In genomic region chr6:103567247-103567646, GRCm38 (mm10) we compare ENCODE assay signal across 30 mouse cellular contexts. TPM values are rescaled to one million over a fixed set of nuclear protein-coding genes. Genes with fewer than 3 reads are reported as not detected.
DNase-seq lines count a peak whose midpoint lies in the region; ATAC-seq lines count a peak whose summit lies in the region.
"Had no signal": no experiment of that assay in that cellular context is flagged by ENCODE, and none has a peak within 500 bp of the region (broad histone marks: within the 10 kb centered on the region; RNA-seq: fewer than 3 reads in every experiment).

No protein-coding gene starts in this region.

- DNase-seq in embryonic facial prominence, embryonic 14.5 days (ENCODE audit: low spot score) = peak; percentile 38
- DNase-seq in embryonic facial prominence, embryonic 10.5 days (ENCODE audit: low spot score) = no peak
- peak; percentile 2 for DNase-seq in hindbrain, embryonic 10.5 days (ENCODE audit: low spot score)
- DNase-seq in hindbrain, embryonic 11.5 days (ENCODE audit: low spot score) = no peak
- DNase-seq in neural tube, embryonic 10.5 days (ENCODE audit: extremely low spot score, low spot score) = no peak
- no peak for DNase-seq in right cerebral cortex, adult 18-20 months
- DNase-seq in frontal cortex, postnatal 25 days (ENCODE audit: low spot score in 2 of 2) = no peak
- DNase-seq: adrenal gland, adult 2 months; cerebellum, adult 9-10 months; embryo, embryonic 11 days; gastrocnemius, postnatal 10 days; kidney, adult 8-10 months; liver; lung, adult 2 months; lung, postnatal 10 days; thymus, postnatal 4 days had no signal

- no peak overlapping the region for H3K27ac ChIP-seq in embryonic facial prominence, embryonic 14.5 days (replicated peaks; ENCODE audit: low read depth, low read length)
- H3K27ac ChIP-seq in embryonic facial prominence, embryonic 10.5 days (replicated peaks) = no peak overlapping the region
- no peak overlapping the region; the same call in 1 of the 2 replicates for H3K27ac ChIP-seq in hindbrain, embryonic 10.5 days
- no peak overlapping the region for H3K27ac ChIP-seq in hindbrain, embryonic 11.5 days (ENCODE audit: low read depth, low read length)
- H3K27ac ChIP-seq in neural tube, embryonic 15.5 days (replicated peaks) = peak overlapping the region; percentile 38; the same call in 1 of the 2 replicates
- H3K27ac ChIP-seq: embryonic facial prominence, embryonic 13.5 days; heart, embryonic 10.5 days; heart, embryonic 15.5 days; kidney, postnatal 0 days; liver, embryonic 14.5 days; macrophage; neural tube, embryonic 12.5 days had no signal

- H3K4me3 ChIP-seq in embryonic facial prominence, embryonic 14.5 days (ENCODE audit: low read depth, low read length) = no peak overlapping the region
- no peak overlapping the region for H3K4me3 ChIP-seq in embryonic facial prominence, embryonic 10.5 days
- no peak overlapping the region for H3K4me3 ChIP-seq in hindbrain, embryonic 10.5 days
- no peak overlapping the region for H3K4me3 ChIP-seq in hindbrain, embryonic 11.5 days (ENCODE audit: low read depth, low read length)
- no peak overlapping the region for H3K4me3 ChIP-seq in neural tube, embryonic 15.5 days (replicated peaks)
- H3K4me3 ChIP-seq: embryonic facial prominence, embryonic 13.5 days; erythroblast, embryonic 14.5 days; heart, embryonic 10.5 days; heart, embryonic 15.5 days; neural tube, embryonic 12.5 days had no signal

- H3K9ac ChIP-seq in embryonic facial prominence, embryonic 14.5 days (ENCODE audit: low read depth, low read length) = no peak overlapping the region
- H3K9ac ChIP-seq in hindbrain, embryonic 11.5 days (ENCODE audit: low read depth, low read length) = no peak overlapping the region
- H3K9ac ChIP-seq in neural tube, embryonic 15.5 days (replicated peaks) = no peak overlapping the region
- H3K9ac ChIP-seq: embryonic facial prominence, embryonic 13.5 days; heart, embryonic 15.5 days; liver, embryonic 14.5 days; neural tube, embryonic 12.5 days had no signal

- no peaks in the 10 kb centered on the region; the same call in 1 of the 2 replicates for H3K27me3 ChIP-seq in embryonic facial prominence, embryonic 14.5 days (replicated peaks; ENCODE audit: control insufficient read depth, insufficient read depth, low read length)
- H3K27me3 ChIP-seq in embryonic facial prominence, embryonic 10.5 days (replicated peaks; ENCODE audit: low read depth, poor library complexity, severe bottlenecking) = no peaks in the 10 kb centered on the region
- H3K27me3 ChIP-seq in hindbrain, embryonic 10.5 days (ENCODE audit: insufficient read depth, poor library complexity, severe bottlenecking) = no peaks in the 10 kb centered on the region
- no peaks in the 10 kb centered on the region for H3K27me3 ChIP-seq in hindbrain, embryonic 11.5 days (ENCODE audit: control insufficient read depth, insufficient read depth, low read length)
- no peaks in the 10 kb centered on the region for H3K27me3 ChIP-seq in neural tube, embryonic 15.5 days (replicated peaks)
- H3K27me3 ChIP-seq: CH12.LX; embryonic facial prominence, embryonic 13.5 days; heart, embryonic 15.5 days; neural tube, embryonic 12.5 days had no signal

- 55% methylated on average over 2 of the region's 2 CpGs for WGBS in embryonic facial prominence, embryonic 14.5 days
- WGBS in embryonic facial prominence, embryonic 10.5 days = 34% methylated on average over 2 of the region's 2 CpGs
- WGBS in hindbrain, embryonic 10.5 days = 35% methylated on average over 2 of the region's 2 CpGs
- whole genome bisulfite sequencing in hindbrain, embryonic 11.5 days = 49% methylated on average over 2 of the region's 2 CpGs
- WGBS in neural tube, embryonic 15.5 days = 16% methylated on average over 2 of the region's 2 CpGs

- no peak overlapping the region for H3K4me2 ChIP-seq in embryonic facial prominence, embryonic 14.5 days (ENCODE audit: low read depth, low read length)
- H3K4me2 ChIP-seq in hindbrain, embryonic 11.5 days (replicated peaks; ENCODE audit: low read depth, low read length) = no peak overlapping the region
- H3K4me2 ChIP-seq in neural tube, embryonic 15.5 days = no peak overlapping the region
- H3K4me2 ChIP-seq: embryonic facial prominence, embryonic 13.5 days; heart, embryonic 15.5 days; neural tube, embryonic 12.5 days had no signal

- no peak for ATAC-seq in embryonic facial prominence, embryonic 14.5 days (ENCODE audit: low read depth)
- no peak for ATAC-seq in hindbrain, embryonic 11.5 days (ENCODE audit: low FRiP score)
- no peak for ATAC-seq in neural tube, embryonic 15.5 days (ENCODE audit: low FRiP score)
- ATAC-seq: activated CD4-positive, CD25-positive, alpha-beta regulatory T cell, adult 4 months; forebrain, embryonic 14.5 days; intestine, embryonic 16.5 days had no signal

- H3K4me1 ChIP-seq in embryonic facial prominence, embryonic 14.5 days (ENCODE audit: control insufficient read depth, insufficient read depth, low read length) = 0 out of 2 replicates have a peak, but pooled peaks cover 5% of the 10 kb centered on the region
- peaks cover 3% of the 10 kb centered on the region; the same call in 1 of the 2 replicates for H3K4me1 ChIP-seq in embryonic facial prominence, embryonic 10.5 days
- H3K4me1 ChIP-seq in hindbrain, embryonic 10.5 days (replicated peaks) = peaks cover 10% of the 10 kb centered on the region
- H3K4me1 ChIP-seq in hindbrain, embryonic 11.5 days (replicated peaks; ENCODE audit: control insufficient read depth, insufficient read depth, low read length) = no peaks in the 10 kb centered on the region
- peaks cover 20% of the 10 kb centered on the region for H3K4me1 ChIP-seq in neural tube, embryonic 15.5 days
- H3K4me1 ChIP-seq: embryonic facial prominence, embryonic 13.5 days; heart, embryonic 10.5 days; heart, embryonic 15.5 days had no signal

- no peaks in the 10 kb centered on the region for H3K9me3 ChIP-seq in embryonic facial prominence, embryonic 14.5 days (ENCODE audit: control insufficient read depth, low read length)
- no peaks in the 10 kb centered on the region for H3K9me3 ChIP-seq in embryonic facial prominence, embryonic 10.5 days
- H3K9me3 ChIP-seq in hindbrain, embryonic 10.5 days = no peaks in the 10 kb centered on the region
- H3K9me3 ChIP-seq in hindbrain, embryonic 11.5 days (ENCODE audit: control insufficient read depth, low read length) = no peaks in the 10 kb centered on the region
- no peaks in the 10 kb centered on the region for H3K9me3 ChIP-seq in neural tube, embryonic 15.5 days (replicated peaks)
- H3K9me3 ChIP-seq: embryonic facial prominence, embryonic 13.5 days; heart, embryonic 10.5 days; heart, embryonic 15.5 days; neural tube, embryonic 12.5 days had no signal

- no peaks in the 10 kb centered on the region for H3K36me3 ChIP-seq in embryonic facial prominence, embryonic 14.5 days (ENCODE audit: control insufficient read depth, insufficient read depth, low read length)
- H3K36me3 ChIP-seq in embryonic facial prominence, embryonic 10.5 days (replicated peaks) = no peaks in the 10 kb centered on the region
- H3K36me3 ChIP-seq in hindbrain, embryonic 10.5 days = no peaks in the 10 kb centered on the region
- no peaks in the 10 kb centered on the region for H3K36me3 ChIP-seq in hindbrain, embryonic 11.5 days (ENCODE audit: control insufficient read depth, insufficient read depth, low read length)
- H3K36me3 ChIP-seq in neural tube, embryonic 15.5 days = no peaks in the 10 kb centered on the region
- H3K36me3 ChIP-seq: embryonic facial prominence, embryonic 13.5 days; heart, embryonic 10.5 days; heart, embryonic 15.5 days; neural tube, embryonic 12.5 days had no signal

RNA-seq across cellular contexts. Expression of gene Chl1, which starts 56.9 kb away (rescaled TPM):
- polyA plus RNA-seq in embryonic facial prominence, embryonic 14.5 days (2014; fragmentation: Nextera tagmentation; extraction: Ambion mirVana) = 4.7 and 5.5 TPM in 2 replicates
- 1.2 and 1.3 TPM in 2 replicates for polyA plus RNA-seq in embryonic facial prominence, embryonic 10.5 days (2016; fragmentation: Nextera tagmentation; extraction: Ambion mirVana)
- 2.3 and 10.8 TPM in 2 replicates for polyA plus RNA-seq in hindbrain, embryonic 10.5 days (2016; fragmentation: Nextera tagmentation; extraction: Ambion mirVana)
- 18.7 and 29.1 TPM in 2 replicates for polyA plus RNA-seq in hindbrain, embryonic 11.5 days (2014; fragmentation: Nextera tagmentation; extraction: Ambion mirVana)
- 77.0 and 97.9 TPM in 2 replicates for polyA plus RNA-seq in neural tube, embryonic 15.5 days (2015; fragmentation: Nextera tagmentation; extraction: Ambion mirVana)
- polyA plus RNA-seq: activated CD4-positive, CD25-positive, alpha-beta regulatory T cell, adult 4 months; C2C12; macrophage had no signal

Comparison
In these comparisons a context has a peak if more than half of its experiments do, and no peak if none do; other contexts are left out.
1. DNase-seq: peak in embryonic facial prominence, embryonic 14.5 days (single experiment) and hindbrain, embryonic 10.5 days (single experiment); none in embryonic facial prominence, embryonic 10.5 days (single experiment), hindbrain, embryonic 11.5 days (single experiment), neural tube, embryonic 10.5 days (single experiment), right cerebral cortex, adult 18-20 months (single experiment) and frontal cortex, postnatal 25 days (0 of 2).